Mouse (Mus musculus) myocyte (in vitro differentiated cells): ENCODE results near the gene Cfh. TPM values are rescaled to one million over a fixed set of nuclear protein-coding genes. Genes with fewer than 3 reads are reported as not detected.
"Not testable (repeated sequence)": the region's sequence is repeated elsewhere in the genome, so short reads cannot be mapped to it uniquely, and the experiment has no call there.

Source experiments
- H3K27me3 ChIP-seq: one replicate; pipeline ENCODE4 v1.6.1; 2011; ENCODE audit not compliant: control insufficient read depth, insufficient read depth, insufficient read length
- H3K36me3 ChIP-seq: one replicate; pipeline ENCODE4 v1.6.1; 2011; ENCODE audit not compliant: control insufficient read depth, insufficient read depth
- H3K4me2 ChIP-seq: one replicate; pipeline ENCODE4 v1.6.1; 2011; ENCODE audit warnings: low read depth, control low read depth
- H3K4me3 ChIP-seq: one replicate; pipeline ENCODE4 v1.5.1; 2011; ENCODE audit warnings: mild to moderate bottlenecking, control low read depth, moderate library complexity
- H3K79me2 ChIP-seq: one replicate; pipeline ENCODE4 v1.6.1; 2011; ENCODE audit not compliant: control insufficient read depth, insufficient read depth
- H3ac ChIP-seq: one replicate; pipeline ENCODE4 v1.6.1; 2011; ENCODE audit not compliant: control insufficient read depth, insufficient read length
- CEBPB ChIP-seq: IDR thresholded peaks from 2 replicates; pipeline ENCODE4 v1.6.1; 2011; ENCODE audit warnings: mild to moderate bottlenecking, moderate library complexity; ENCODE audit not compliant: poor library complexity, insufficient read depth, severe bottlenecking
- E2F4 ChIP-seq: IDR thresholded peaks from one replicate; pipeline ENCODE4 v1.6.1; 2011; ENCODE audit warnings: mild to moderate bottlenecking, control low read depth, moderate library complexity; ENCODE audit not compliant: insufficient read depth
- MAX ChIP-seq: IDR thresholded peaks from one replicate; pipeline ENCODE4 v1.6.1; 2011; ENCODE audit warnings: low read depth, mild to moderate bottlenecking, control low read depth
- MYOD1 ChIP-seq, 3 experiments: IDR thresholded peaks; one replicate each; pipeline ENCODE4 v1.6.1; 2011; ENCODE audit warnings: control low read depth in 2 of 3, low read depth in 2 of 3, mild to moderate bottlenecking in 2 of 3, moderate library complexity in 1 of 3; ENCODE audit not compliant: insufficient read length in 2 of 3, control insufficient read depth in 1 of 3
- MYOG ChIP-seq, 3 experiments: IDR thresholded peaks; one replicate each; pipeline ENCODE4 v1.6.1; 2011; ENCODE audit warnings: control low read depth in 2 of 3, low read depth in 2 of 3, mild to moderate bottlenecking in 2 of 3; ENCODE audit not compliant: insufficient read length in 2 of 3, control insufficient read depth in 1 of 3, insufficient read depth in 1 of 3
- POLR2A ChIP-seq: IDR thresholded peaks from one replicate; pipeline ENCODE4 v1.6.1; 2011; ENCODE audit warnings: low read depth, mild to moderate bottlenecking, control low read depth, moderate library complexity; ENCODE audit not compliant: insufficient read length
- POLR2AphosphoS2 ChIP-seq: IDR thresholded peaks from one replicate; pipeline ENCODE4 v1.6.1; 2011; ENCODE audit warnings: low read depth, control low read depth; ENCODE audit not compliant: insufficient read length
- REST ChIP-seq: IDR thresholded peaks from one replicate; pipeline ENCODE4 v1.6.1; 2011; ENCODE audit warnings: mild to moderate bottlenecking, control low read depth, moderate library complexity; ENCODE audit not compliant: insufficient read depth, insufficient read length
- SRF ChIP-seq: IDR thresholded peaks from one replicate; pipeline ENCODE4 v1.6.1; 2011; ENCODE audit warnings: low read depth; ENCODE audit not compliant: control insufficient read depth, insufficient read length
- TCF12 ChIP-seq: IDR thresholded peaks from one replicate; pipeline ENCODE4 v1.6.1; 2011; ENCODE audit warnings: mild to moderate bottlenecking, control low read depth; ENCODE audit not compliant: poor library complexity, insufficient read depth, severe bottlenecking
- TCF3 ChIP-seq: IDR thresholded peaks from one replicate; pipeline ENCODE4 v1.6.1; 2011; ENCODE audit warnings: low read depth, control low read depth; ENCODE audit not compliant: insufficient read length
- USF1 ChIP-seq: IDR thresholded peaks from one replicate; pipeline ENCODE4 v1.6.1; 2011; ENCODE audit warnings: low read depth, mild to moderate bottlenecking, control low read depth, moderate library complexity
- polyA plus RNA-seq: library from polyadenylated mRNA; unstranded; fragments of >200 nt; fragmentation: generic; extraction: Trizol; gene quantifications from one replicate; pipeline ENCODE4 v1.2.1, GENCODE M21; 2012; ENCODE audit warnings: missing spikeins

Gene Cfh
- polyA plus RNA-seq, result 0.46 TPM

DNA sequence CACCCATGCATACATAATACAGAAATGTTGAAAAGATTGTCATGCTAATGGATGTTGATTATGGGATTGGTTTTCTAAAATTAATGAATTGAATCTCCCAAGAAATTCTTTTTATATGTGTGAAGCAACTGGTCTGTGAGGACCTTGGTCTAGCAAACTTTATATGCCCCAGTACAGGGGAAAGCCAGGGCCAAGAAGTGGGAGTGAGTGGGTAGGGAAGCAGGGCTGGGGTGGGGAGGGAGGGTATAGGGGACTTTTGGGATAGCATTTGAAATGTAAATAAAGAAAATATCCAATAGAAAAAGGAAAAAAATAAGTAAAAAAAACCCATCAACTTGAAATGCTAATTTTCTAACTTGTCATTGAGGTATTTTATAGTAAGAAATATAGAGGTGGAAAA is at the start of gene Cfh:
Gene Cfh, minus strand, starts transcription at position 101 of the 400 bp plus-strand sequence.
- H3K4me3 ChIP-seq, H3ac ChIP-seq: not testable (repeated sequence)
- H3K4me2 ChIP-seq, result peak within 1 kb of the TSS; percentile 0

GRCm38 (mm10) chr1:140226673-140227072 is 43.1 kb upstream of the Cfh start:
- Histone ChIP-seq H3K36me3 (no peaks in the 10 kb centered on the region), H3K4me2 (no peak overlapping the region), H3K79me2 (no peaks in the 10 kb centered on the region), H3K27me3 (no peaks in the 10 kb centered on the region), H3ac (no peak overlapping the region), H3K4me3 (no peak overlapping the region)
- no peak for TF ChIP-seq MYOD1 (IDR thresholded peaks at IDR 0.05; ENCODE audit: control insufficient read depth in 1 of 3, insufficient read length in 2 of 3, low read depth in 2 of 3)
- TF ChIP-seq CEBPB, result no peak
- TF ChIP-seq TCF3, result no peak
- no peak for TF ChIP-seq E2F4
- no peak for TF ChIP-seq POLR2A
- no peak for TF ChIP-seq USF1
- no peak for TF ChIP-seq TCF12
- TF ChIP-seq MYOG (IDR thresholded peaks at IDR 0.05; ENCODE audit: control insufficient read depth in 1 of 3, insufficient read depth in 1 of 3, insufficient read length in 2 of 3, low read depth in 2 of 3), result no peak
- no peak for TF ChIP-seq POLR2AphosphoS2
- TF ChIP-seq REST, result no peak
- no peak for TF ChIP-seq MAX
- TF ChIP-seq SRF, result no peak

More for the DNA sequence above, at the start of gene Cfh:
- not testable (repeated sequence) for H3K79me2 ChIP-seq, H3K36me3 ChIP-seq, H3K27me3 ChIP-seq

DNA sequence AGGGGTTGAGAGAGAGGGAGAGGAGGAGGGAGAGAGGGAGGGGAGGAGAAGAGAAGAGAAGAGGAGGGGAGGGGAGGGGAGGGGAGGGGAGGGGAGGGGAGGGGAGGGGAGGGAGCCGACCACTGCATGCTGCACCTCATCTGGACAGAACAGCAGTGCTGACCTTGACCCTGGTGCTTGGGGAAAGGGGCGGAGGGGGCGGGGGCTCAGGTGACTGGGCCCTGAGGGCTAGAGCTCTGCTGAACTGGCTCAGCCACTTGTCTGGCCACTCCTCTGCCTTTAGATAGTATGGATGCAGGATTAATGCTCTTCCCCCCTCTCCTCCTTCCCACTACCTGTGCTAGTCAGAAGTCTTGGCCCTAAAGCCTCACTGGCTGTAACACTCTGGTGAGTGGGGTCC is 41.7 kb upstream of the Cfh start:
- Histone ChIP-seq H3K36me3 (no peaks in the 10 kb centered on the region), H3K27me3 (no peaks in the 10 kb centered on the region), H3ac (no peak overlapping the region), H3K79me2 (no peaks in the 10 kb centered on the region), H3K4me2 (no peak overlapping the region), H3K4me3 (no peak overlapping the region)
- TF ChIP-seq POLR2AphosphoS2, result no peak
- no peak for TF ChIP-seq MYOD1 (IDR thresholded peaks at IDR 0.05; ENCODE audit: control insufficient read depth in 1 of 3, insufficient read length in 2 of 3, low read depth in 2 of 3)
- TF ChIP-seq POLR2A, result no peak

DNA sequence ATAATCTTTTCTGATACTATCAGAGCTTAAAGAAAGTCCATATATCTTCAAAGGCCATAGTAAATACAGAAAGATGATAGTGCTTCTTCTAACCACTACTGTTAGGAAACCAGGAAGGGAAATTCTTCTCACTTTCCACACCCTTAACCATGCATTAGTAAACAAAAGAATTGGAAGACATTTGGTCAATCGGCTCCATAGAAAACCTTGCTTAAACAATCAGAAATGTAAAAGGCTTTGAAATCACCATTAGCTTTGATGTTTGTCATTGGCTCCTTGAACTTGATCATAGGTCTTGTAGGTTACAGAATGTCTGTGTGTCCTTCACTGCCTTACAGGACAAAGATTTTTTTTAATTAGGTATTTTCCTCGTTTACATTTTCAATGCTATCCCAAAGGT is 21.8 kb upstream of the Cfh start:
- Histone ChIP-seq H3ac (no peak overlapping the region), H3K27me3 (no peaks in the 10 kb centered on the region), H3K79me2 (no peaks in the 10 kb centered on the region), H3K4me2 (no peak overlapping the region), H3K36me3 (no peaks in the 10 kb centered on the region), H3K4me3 (no peak overlapping the region)
- TF ChIP-seq TCF3 (no peak), POLR2AphosphoS2 (no peak), CEBPB (no peak), TCF12 (no peak), USF1 (no peak), REST (no peak), POLR2A (no peak), E2F4 (no peak), MAX (no peak), SRF (no peak), MYOG (IDR thresholded peaks at IDR 0.05; ENCODE audit: control insufficient read depth in 1 of 3, insufficient read depth in 1 of 3, insufficient read length in 2 of 3, low read depth in 2 of 3) (no peak), MYOD1 (IDR thresholded peaks at IDR 0.05; ENCODE audit: control insufficient read depth in 1 of 3, insufficient read length in 2 of 3, low read depth in 2 of 3) (no peak)

GRCm38 (mm10) chr1:140188500-140188899 is 4.9 kb upstream of the Cfh start:
- not testable (repeated sequence) for H3K36me3 ChIP-seq, H3K79me2 ChIP-seq, H3K4me3 ChIP-seq, H3K4me2 ChIP-seq, H3K27me3 ChIP-seq, H3ac ChIP-seq

DNA sequence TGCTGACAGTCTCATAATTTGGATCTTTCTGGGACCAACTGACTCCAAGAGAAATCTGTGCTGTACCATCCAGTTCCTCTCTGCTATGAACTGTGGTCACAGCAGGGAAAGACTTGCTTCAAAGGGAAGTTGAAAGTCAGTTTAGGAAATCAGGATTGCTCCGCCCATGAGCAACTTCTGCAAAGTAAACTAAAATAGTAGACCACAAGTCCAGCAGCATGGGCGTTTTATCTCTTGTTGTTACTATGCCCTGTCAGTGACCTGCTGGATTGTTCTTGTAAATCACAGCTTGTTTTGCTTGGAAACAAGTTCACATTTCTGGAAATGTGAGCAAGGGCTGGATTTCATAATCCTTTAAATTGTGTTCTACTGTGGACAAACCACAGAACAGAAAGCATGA is 356 bp downstream of the Cfh start:
- Histone ChIP-seq H3K4me2 (peak overlapping the region; percentile 0), H3K4me3 (no peak overlapping the region), H3K27me3 (no peaks in the 10 kb centered on the region), H3K79me2 (no peaks in the 10 kb centered on the region), H3K36me3 (no peaks in the 10 kb centered on the region), H3ac (no peak overlapping the region)
- TF ChIP-seq CEBPB, result 0 out of 2 replicates have a peak, but pooled peaks have one; percentile 43
- TF ChIP-seq POLR2A, result no peak
- TF ChIP-seq SRF, result no peak
